Mouse (Mus musculus) forebrain, embryonic 14.5 days (tissue): ENCODE data around the gene Cyp26a1. TPM values are rescaled to one million over a fixed set of nuclear protein-coding genes. Genes with fewer than 3 reads are reported as not detected.

Experiments used
- ATAC-seq: fragments of 200-750 bp; cut with Nextera tagmentation; 2 replicates; pipeline ENCODE4 v1.8.0; 2017; ENCODE audit warnings: mild to moderate bottlenecking, moderate library complexity
- DNase-seq: peaks from one replicate; pipeline ENCODE4 v3.0.0-alpha.2; 2015; ENCODE audit warnings: low spot score
- H3K27ac ChIP-seq: fragments of 300-500 bp; sonication (generic); 2 replicates; pipeline ENCODE4 v1.5.1; 2014; ENCODE audit warnings: low read depth, mild to moderate bottlenecking, control low read depth, low read length, moderate library complexity
- H3K27me3 ChIP-seq: fragments of 300-500 bp; sonication (generic); replicated peaks from 2 replicates; pipeline ENCODE4 v1.6.1; 2014; ENCODE audit warnings: low read length, control low read depth, mixed read lengths; ENCODE audit not compliant: control insufficient read depth, insufficient read depth
- H3K36me3 ChIP-seq: fragments of 300-500 bp; sonication (generic); 2 replicates; pipeline ENCODE4 v1.6.1; 2014; ENCODE audit warnings: low read length, control low read depth; ENCODE audit not compliant: control insufficient read depth, insufficient read depth
- H3K4me1 ChIP-seq: fragments of 300-500 bp; sonication (generic); 2 replicates; pipeline ENCODE4 v1.6.1; 2014; ENCODE audit warnings: antibody characterized with exemption, low read length, control low read depth; ENCODE audit not compliant: control insufficient read depth, insufficient read depth
- H3K4me2 ChIP-seq: fragments of 300-500 bp; sonication (generic); 2 replicates; pipeline ENCODE4 v1.6.1; 2014; ENCODE audit warnings: mild to moderate bottlenecking, control low read depth, low read length
- H3K4me3 ChIP-seq: fragments of 300-500 bp; sonication (generic); 2 replicates; pipeline ENCODE4 v1.5.1; 2014; ENCODE audit warnings: low read depth, low read length, control low read depth
- H3K9ac ChIP-seq: fragments of 300-500 bp; sonication (generic); 2 replicates; pipeline ENCODE4 v1.6.1; 2014; ENCODE audit warnings: mild to moderate bottlenecking, low read length, control low read depth, moderate library complexity
- H3K9me3 ChIP-seq: fragments of 300-500 bp; sonication (generic); replicated peaks from 2 replicates; pipeline ENCODE4 v1.6.1; 2016; ENCODE audit warnings: low read length, control low read depth, mixed read lengths; ENCODE audit not compliant: control insufficient read depth
- WGBS: fragments of 180-500 bp; shearing (Covaris S2); extraction: QIAGEN DNeasy Blood & Tissue Kit; methylation state at CpG from one replicate; pipeline ENCODE4 v1.1.7; 2014; 5-methylcytosine and 5-hydroxymethylcytosine counted together
- polyA plus RNA-seq: library from polyadenylated mRNA; unstranded; fragments of >200 nt; fragmentation: Nextera tagmentation; extraction: Ambion mirVana; gene quantifications from 2 replicates; pipeline ENCODE4 v1.2.1, GENCODE M21; 2014

The Cyp26a1 gene
- polyA plus RNA-seq, result 0.12 TPM in 1 of 2 replicates, not detected in the other

DNA sequence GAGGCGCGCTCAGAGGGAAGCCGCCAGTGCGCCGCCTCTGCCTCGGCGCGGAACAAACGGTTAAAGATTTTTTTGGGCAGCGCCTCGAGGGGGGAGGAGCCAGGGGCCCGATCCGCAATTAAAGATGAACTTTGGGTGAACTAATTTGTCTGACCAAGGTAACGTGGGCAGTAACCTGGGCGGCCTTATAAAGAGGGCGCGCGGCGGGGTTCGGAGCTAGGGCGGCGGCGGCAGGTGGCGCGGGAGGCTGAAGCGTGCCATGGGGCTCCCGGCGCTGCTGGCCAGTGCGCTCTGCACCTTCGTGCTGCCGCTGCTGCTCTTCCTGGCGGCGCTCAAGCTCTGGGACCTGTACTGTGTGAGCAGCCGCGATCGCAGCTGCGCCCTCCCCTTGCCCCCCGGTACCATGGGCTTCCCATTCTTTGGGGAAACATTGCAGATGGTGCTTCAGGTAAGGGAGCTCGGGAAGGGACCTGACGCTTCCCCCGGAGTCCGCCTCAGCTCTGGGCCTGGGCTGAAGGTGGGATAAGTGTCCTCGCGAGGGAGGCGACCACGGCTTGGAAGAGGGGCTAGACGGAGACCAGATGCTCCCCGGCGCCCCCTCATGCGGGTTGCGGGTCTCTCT is at the start of gene Cyp26a1:
TSS of gene Cyp26a1 (plus strand) at position 148 of the 622 bp plus-strand sequence.
- Histone ChIP-seq H3K4me2 (peak within 1 kb of the TSS; percentile 48), H3K27me3 (peaks cover 97% of the 10 kb centered on the region), H3K4me3 (peak within 1 kb of the TSS; percentile 23), H3K4me1 (peaks cover 2% of the 10 kb centered on the region; the same call in 1 of the 2 replicates), H3K9ac (no peak within 1 kb of the TSS), H3K27ac (no peak within 1 kb of the TSS), H3K9me3 (no peaks in the 10 kb centered on the region), H3K36me3 (no peaks in the 10 kb centered on the region)
- WGBS, result under 1% methylated on average over 51 of the region's 51 CpGs
- no peak for ATAC-seq
- no peak for DNase-seq

GRCm38 (mm10) chr19:37647994-37648393 is 49.6 kb upstream of the Cyp26a1 start:
- H3K4me1 ChIP-seq, result no peaks in the 10 kb centered on the region
- H3K9ac ChIP-seq, result no peak overlapping the region
- DNase-seq, result peak; percentile 45
- no peaks in the 10 kb centered on the region for H3K27me3 ChIP-seq
- WGBS, result 50% methylated on average over 2 of the region's 2 CpGs
- no peak for ATAC-seq
- no peaks in the 10 kb centered on the region for H3K9me3 ChIP-seq
- H3K4me2 ChIP-seq, result no peak overlapping the region
- no peak overlapping the region for H3K4me3 ChIP-seq
- no peak overlapping the region for H3K27ac ChIP-seq
- no peaks in the 10 kb centered on the region for H3K36me3 ChIP-seq

DNA sequence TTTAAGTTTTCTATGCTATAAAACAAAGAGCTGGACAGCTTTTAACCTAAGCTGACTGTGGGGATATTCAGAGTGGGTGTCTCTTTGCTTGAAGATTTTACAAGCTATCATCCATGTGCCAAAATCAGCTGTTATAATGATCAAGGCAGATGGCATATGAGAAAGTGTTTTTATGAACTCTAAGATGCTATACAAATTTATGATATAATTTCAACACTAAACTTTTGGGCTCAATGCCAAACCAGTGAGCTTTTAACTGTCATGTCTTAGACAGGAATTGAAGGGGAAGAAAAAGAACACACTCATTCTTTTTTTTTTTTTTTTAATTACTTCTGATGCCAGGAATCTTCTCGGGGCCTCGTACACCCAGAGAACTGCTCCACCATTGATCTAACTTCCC is 47.1 kb upstream of the Cyp26a1 start:
- no peak overlapping the region for H3K4me2 ChIP-seq
- DNase-seq (peak; percentile 74), ATAC-seq (no peak)
- H3K9ac ChIP-seq, result no peak overlapping the region
- no peaks in the 10 kb centered on the region for H3K9me3 ChIP-seq
- H3K4me1 ChIP-seq, result no peaks in the 10 kb centered on the region
- no peaks in the 10 kb centered on the region for H3K36me3 ChIP-seq
- no peaks in the 10 kb centered on the region for H3K27me3 ChIP-seq
- H3K27ac ChIP-seq, result no peak overlapping the region
- no peak overlapping the region for H3K4me3 ChIP-seq
- WGBS, result 65% methylated on average over 2 of the region's 2 CpGs

- DNase-seq (no peak), ATAC-seq (no peak)
- H3K36me3 ChIP-seq, result no peaks in the 10 kb centered on the region
- H3K4me1 ChIP-seq, result peaks cover 2% of the 10 kb centered on the region; the same call in 1 of the 2 replicates
- H3K9me3 ChIP-seq, result no peaks in the 10 kb centered on the region
- no peak overlapping the region for H3K9ac ChIP-seq
- H3K4me3 ChIP-seq, result no peak overlapping the region
- H3K27ac ChIP-seq, result no peak overlapping the region
- 23% methylated on average over 5 of the region's 5 CpGs for WGBS
- no peaks in the 10 kb centered on the region for H3K27me3 ChIP-seq
- no peak overlapping the region for H3K4me2 ChIP-seq
Measured at GRCm38 (mm10) chr19:37654012-37654411, 43.6 kb upstream of the Cyp26a1 start.

DNA sequence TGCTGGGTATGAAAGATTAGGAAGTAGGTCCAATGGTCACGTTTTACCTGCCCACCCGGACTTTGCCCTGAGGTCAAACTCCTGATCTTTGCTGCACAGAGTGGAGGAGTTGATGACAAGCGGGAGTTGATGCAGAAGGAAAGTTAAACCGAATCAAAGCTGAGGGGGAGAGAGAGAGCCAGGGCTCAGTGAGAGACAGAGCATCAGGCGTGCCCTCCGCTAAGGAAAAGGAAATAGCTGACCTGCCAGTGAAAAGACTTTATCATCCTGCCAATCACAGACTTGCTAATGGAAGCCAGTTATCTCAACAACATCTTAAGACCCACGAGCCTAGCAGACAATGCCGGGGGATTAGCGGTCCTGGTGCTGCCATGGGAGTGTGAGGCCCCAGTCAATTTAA is 41.2 kb upstream of the Cyp26a1 start:
- WGBS, result 3% methylated on average over 9 of the region's 9 CpGs
- peak; percentile 16 for DNase-seq

DNA sequence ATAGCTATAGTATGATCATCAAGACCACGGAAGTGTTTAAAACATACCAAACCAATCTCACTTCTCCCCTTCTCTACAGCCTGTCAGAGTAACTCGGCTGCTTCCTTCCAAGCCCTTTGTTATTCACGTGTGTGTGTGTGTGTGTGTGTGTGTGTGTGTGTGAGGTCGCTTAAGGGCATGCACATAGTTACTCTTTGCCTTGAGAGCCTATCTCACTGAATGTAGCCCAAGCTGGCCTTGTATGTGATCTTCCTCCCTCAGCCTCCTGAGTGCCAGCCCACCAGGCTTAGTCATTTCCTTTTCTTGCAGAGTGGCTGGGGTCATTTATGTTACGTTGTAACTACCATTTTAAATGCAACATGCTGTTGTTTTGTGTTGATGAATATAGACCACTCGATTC is 32.3 kb upstream of the Cyp26a1 start:
- Histone ChIP-seq H3K27ac (no peak overlapping the region), H3K9ac (no peak overlapping the region), H3K9me3 (no peaks in the 10 kb centered on the region), H3K27me3 (no peaks in the 10 kb centered on the region), H3K4me1 (no peaks in the 10 kb centered on the region), H3K36me3 (no peaks in the 10 kb centered on the region), H3K4me3 (no peak overlapping the region), H3K4me2 (no peak overlapping the region)
- DNase-seq, result no peak
- 79% methylated on average over 6 of the region's 6 CpGs for WGBS
- no peak for ATAC-seq

More for the DNA sequence above, 41.2 kb upstream of the Cyp26a1 start:
- H3K27me3 ChIP-seq, result no peaks in the 10 kb centered on the region
- no peaks in the 10 kb centered on the region for H3K9me3 ChIP-seq
- no peaks in the 10 kb centered on the region for H3K36me3 ChIP-seq
- H3K4me3 ChIP-seq, result no peak overlapping the region
- H3K4me1 ChIP-seq, result peaks cover 2% of the 10 kb centered on the region; the same call in 1 of the 2 replicates
- no peak overlapping the region for H3K9ac ChIP-seq
- no peak overlapping the region for H3K27ac ChIP-seq
- no peak overlapping the region for H3K4me2 ChIP-seq
- no peak for ATAC-seq

GRCm38 (mm10) chr19:37667855-37668594 is 29.6 kb upstream of the Cyp26a1 start:
- no peak overlapping the region for H3K4me2 ChIP-seq
- H3K4me3 ChIP-seq, result no peak overlapping the region
- H3K27me3 ChIP-seq, result no peaks in the 10 kb centered on the region
- no peak for DNase-seq
- H3K9ac ChIP-seq, result no peak overlapping the region
- no peaks in the 10 kb centered on the region for H3K36me3 ChIP-seq
- H3K9me3 ChIP-seq, result no peaks in the 10 kb centered on the region
- WGBS, result 61% methylated on average over 13 of the region's 13 CpGs
- H3K27ac ChIP-seq, result no peak overlapping the region
- no peaks in the 10 kb centered on the region for H3K4me1 ChIP-seq
- no peak for ATAC-seq

DNA sequence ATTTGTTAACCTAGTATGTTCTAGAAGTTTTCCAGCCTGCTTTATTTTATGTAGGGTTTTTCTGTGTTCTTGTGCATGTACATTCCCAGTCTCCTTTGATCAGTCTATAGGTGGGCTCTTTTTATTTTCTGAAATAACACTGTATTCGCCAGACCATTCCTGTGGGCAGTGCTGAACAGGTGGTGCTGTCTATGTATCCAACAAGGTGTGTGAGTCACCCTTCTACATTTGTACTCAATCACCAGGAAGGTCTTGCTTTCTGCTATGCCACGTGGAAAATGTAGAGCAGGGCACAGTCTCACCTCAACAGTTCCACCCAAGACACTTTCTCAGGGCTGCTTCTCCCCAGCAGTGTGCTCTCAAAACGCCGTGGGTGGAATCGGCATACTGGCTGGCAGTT is 28.9 kb upstream of the Cyp26a1 start:
- no peak for DNase-seq
- no peak overlapping the region for H3K4me3 ChIP-seq
- 91% methylated on average over 5 of the region's 5 CpGs for WGBS

DNA sequence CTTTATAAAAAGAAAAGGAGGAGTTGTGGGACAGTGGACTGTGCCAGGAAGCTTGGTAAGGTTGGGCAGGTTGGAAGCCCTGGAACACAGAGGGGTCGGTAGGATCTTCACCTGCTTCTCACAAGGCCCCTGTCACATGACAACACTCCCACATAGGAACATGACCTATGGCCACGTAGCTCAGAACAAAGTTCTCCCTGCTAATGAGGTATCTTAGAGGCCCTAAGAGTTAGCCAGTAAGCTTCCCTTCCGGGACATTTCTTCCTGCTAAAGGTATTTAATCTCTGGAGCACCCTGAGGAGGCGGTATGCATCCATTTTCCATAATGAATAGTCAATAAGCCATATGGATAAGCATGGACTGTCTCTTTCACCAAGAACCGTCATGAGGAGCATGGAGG is 28.1 kb upstream of the Cyp26a1 start:
- no peaks in the 10 kb centered on the region for H3K9me3 ChIP-seq
- no peak overlapping the region for H3K4me2 ChIP-seq
- H3K27ac ChIP-seq, result no peak overlapping the region
- H3K4me3 ChIP-seq, result no peak overlapping the region
- ATAC-seq (no peak), DNase-seq (no peak)
- no peaks in the 10 kb centered on the region for H3K27me3 ChIP-seq
- H3K4me1 ChIP-seq, result no peaks in the 10 kb centered on the region
- no peak overlapping the region for H3K9ac ChIP-seq
- WGBS, result 70% methylated on average over 5 of the region's 5 CpGs
- no peaks in the 10 kb centered on the region for H3K36me3 ChIP-seq

More for the DNA sequence above, 28.9 kb upstream of the Cyp26a1 start:
- no peaks in the 10 kb centered on the region for H3K36me3 ChIP-seq
- ATAC-seq, result no peak
- no peaks in the 10 kb centered on the region for H3K27me3 ChIP-seq
- H3K4me1 ChIP-seq, result no peaks in the 10 kb centered on the region
- H3K27ac ChIP-seq, result no peak overlapping the region
- H3K4me2 ChIP-seq, result no peak overlapping the region
- H3K9me3 ChIP-seq, result no peaks in the 10 kb centered on the region
- no peak overlapping the region for H3K9ac ChIP-seq
